Mouse (Mus musculus) C2C12 (cell line): Measurements from ENCODE around the gene Ccdc71. TPM values are rescaled to one million over a fixed set of nuclear protein-coding genes. Genes with fewer than 3 reads are reported as not detected.

ENCODE experiments used
- H3K27me3 ChIP-seq: one replicate; pipeline ENCODE4 v1.6.1; 2011; ENCODE audit not compliant: control insufficient read depth, insufficient read depth, insufficient read length
- H3K36me3 ChIP-seq: one replicate; pipeline ENCODE4 v1.6.1; 2011; ENCODE audit not compliant: control insufficient read depth, insufficient read depth
- H3K4me3 ChIP-seq: one replicate; pipeline ENCODE4 v1.5.1; 2011; ENCODE audit warnings: mild to moderate bottlenecking, control low read depth; ENCODE audit not compliant: poor library complexity, insufficient read depth, severe bottlenecking
- H3K79me2 ChIP-seq: one replicate; pipeline ENCODE4 v1.6.1; 2011; ENCODE audit not compliant: control insufficient read depth, insufficient read depth
- H3K79me3 ChIP-seq: one replicate; pipeline ENCODE4 v1.6.1; 2011; ENCODE audit warnings: low read depth, control low read depth
- H3ac ChIP-seq: one replicate; pipeline ENCODE3; 2011; ENCODE audit warnings: low read depth; ENCODE audit not compliant: control insufficient read depth, insufficient read length
- CEBPB ChIP-seq: IDR thresholded peaks from one replicate; pipeline ENCODE4 v1.6.1; 2011; ENCODE audit warnings: low read depth, mild to moderate bottlenecking, control low read depth, moderate library complexity
- CTCF ChIP-seq: IDR thresholded peaks from one replicate; pipeline ENCODE4 v1.5.1; 2011; ENCODE audit not compliant: control insufficient read depth, insufficient read depth, insufficient read length
- FOSL1 ChIP-seq: IDR thresholded peaks from one replicate; pipeline ENCODE4 v1.8.0; 2011; ENCODE audit warnings: mild to moderate bottlenecking, low read length; ENCODE audit not compliant: poor library complexity, insufficient read depth, severe bottlenecking
- MAX ChIP-seq: IDR thresholded peaks from one replicate; pipeline ENCODE4 v1.6.1; 2011; ENCODE audit warnings: mild to moderate bottlenecking, control low read depth
- MYOD1 ChIP-seq: IDR thresholded peaks from one replicate; pipeline ENCODE4 v1.6.1; 2011; ENCODE audit warnings: low read depth; ENCODE audit not compliant: control insufficient read depth, insufficient read length
- MYOG ChIP-seq: IDR thresholded peaks from one replicate; pipeline ENCODE4 v1.6.1; 2011; ENCODE audit not compliant: control insufficient read depth, insufficient read length; ENCODE audit errors: extremely low read depth
- USF1 ChIP-seq: IDR thresholded peaks from one replicate; pipeline ENCODE4 v1.6.1; 2011; ENCODE audit warnings: low read depth, mild to moderate bottlenecking, control low read depth, moderate library complexity
- polyA plus RNA-seq: library from polyadenylated mRNA; unstranded; fragments of >200 nt; fragmentation: generic; extraction: Trizol; gene quantifications from one replicate; pipeline ENCODE4 v1.2.1, GENCODE M21; 2012; ENCODE audit warnings: missing spikeins

The Ccdc71 gene
- polyA plus RNA-seq, 1 experiment = 35.2 TPM

- no peak overlapping the region for H3ac ChIP-seq
- TF ChIP-seq MYOG (no peak), CTCF (no peak), MYOD1 (no peak), MAX (no peak), FOSL1 (no peak), USF1 (no peak), CEBPB (no peak)
- no peak overlapping the region for H3K4me3 ChIP-seq
- no peaks in the 10 kb centered on the region for H3K79me3 ChIP-seq
- H3K79me2 ChIP-seq = no peaks in the 10 kb centered on the region
- no peaks in the 10 kb centered on the region for H3K36me3 ChIP-seq
- no peaks in the 10 kb centered on the region for H3K27me3 ChIP-seq
These were observed 6.9 kb upstream of the Ccdc71 start for GRCm38 (mm10) chr9:108453458-108453857.

- TF ChIP-seq CEBPB (no peak), MYOG (no peak), FOSL1 (no peak), MAX (no peak), CTCF (no peak), USF1 (no peak), MYOD1 (no peak)
- Histone ChIP-seq H3K4me3 (no peak overlapping the region), H3K79me2 (no peaks in the 10 kb centered on the region), H3ac (no peak overlapping the region), H3K79me3 (no peaks in the 10 kb centered on the region), H3K36me3 (no peaks in the 10 kb centered on the region), H3K27me3 (no peaks in the 10 kb centered on the region)
These were observed 5.9 kb upstream of the Ccdc71 start for GRCm38 (mm10) chr9:108454429-108454828.

GRCm38 (mm10) chr9:108455747-108456571 lies 4.4 kb upstream of the Ccdc71 start:
- Histone ChIP-seq H3K27me3 (no peaks in the 10 kb centered on the region), H3K36me3 (no peaks in the 10 kb centered on the region), H3K79me2 (peaks cover 5% of the 10 kb centered on the region), H3ac (no peak overlapping the region), H3K79me3 (peaks cover 4% of the 10 kb centered on the region), H3K4me3 (no peak overlapping the region)
- TF ChIP-seq CTCF = no peak
- TF ChIP-seq MYOD1 = no peak
- no peak for TF ChIP-seq CEBPB
- no peak for TF ChIP-seq MYOG
- no peak for TF ChIP-seq FOSL1
- TF ChIP-seq USF1 = no peak
- TF ChIP-seq MAX = no peak

GRCm38 (mm10) chr9:108456953-108457352 lies 3.4 kb upstream of the Ccdc71 start:
- Histone ChIP-seq H3K36me3 (no peaks in the 10 kb centered on the region), H3K79me2 (peaks cover 15% of the 10 kb centered on the region), H3K4me3 (no peak overlapping the region), H3K79me3 (peaks cover 13% of the 10 kb centered on the region), H3ac (no peak overlapping the region), H3K27me3 (no peaks in the 10 kb centered on the region)
- TF ChIP-seq MYOD1 (no peak), CTCF (no peak), USF1 (no peak), MYOG (no peak), CEBPB (no peak), MAX (no peak), FOSL1 (no peak)

GRCm38 (mm10) chr9:108459939-108460318 lies 398 bp upstream of the Ccdc71 start:
- Histone ChIP-seq H3ac (no peak overlapping the region), H3K79me3 (peaks cover 18% of the 10 kb centered on the region), H3K36me3 (peaks cover 12% of the 10 kb centered on the region), H3K27me3 (no peaks in the 10 kb centered on the region), H3K4me3 (peak overlapping the region; percentile 92), H3K79me2 (peaks cover 39% of the 10 kb centered on the region)
- TF ChIP-seq MAX = no peak
- TF ChIP-seq CEBPB = no peak

- H3K4me3 ChIP-seq = peak within 1 kb of the TSS; percentile 92
- H3K79me3 ChIP-seq = peaks cover 18% of the 10 kb centered on the region
- H3ac ChIP-seq = peak within 1 kb of the TSS; percentile 57
- peaks cover 39% of the 10 kb centered on the region for H3K79me2 ChIP-seq
- peaks cover 18% of the 10 kb centered on the region for H3K36me3 ChIP-seq
- no peaks in the 10 kb centered on the region for H3K27me3 ChIP-seq
- TF ChIP-seq CTCF (no peak), FOSL1 (no peak), USF1 (no peak)
These were observed 879 bp downstream of the Ccdc71 start, which contains the start of gene Klhdc8b for GRCm38 (mm10) chr9:108461181-108461631. Klhdc8b (minus strand) TSS chr9:108461581.
